Mouse (Mus musculus): ENCODE data around the gene 1700015F17Rik. TPM values are rescaled to one million over a fixed set of nuclear protein-coding genes. Genes with fewer than 3 reads are reported as not detected.

Gene 1700015F17Rik
- polyA plus RNA-seq, 1 experiment from 2014 or later: not detected

DNA sequence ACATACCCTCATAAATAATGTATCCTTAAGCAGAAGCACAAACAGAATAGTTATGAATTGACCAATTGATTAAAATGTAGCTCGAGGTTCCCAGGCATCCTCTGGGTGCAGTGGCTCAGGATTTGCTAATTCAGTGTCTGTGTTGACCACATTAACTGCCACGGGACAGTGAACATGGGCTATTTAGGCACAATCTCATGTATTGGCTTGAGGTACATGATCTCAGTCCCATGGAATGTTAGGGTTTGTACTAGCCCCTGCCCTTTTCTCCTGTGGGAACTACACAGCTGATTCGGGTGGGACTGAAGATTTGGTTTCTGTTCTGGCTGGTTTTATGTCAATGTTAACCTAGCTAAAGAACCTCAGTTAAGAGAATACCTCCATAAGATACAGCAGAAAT is 17.4 kb upstream of the 1700015F17Rik start:
- no peak overlapping the region for H3K27ac ChIP-seq
- H3K9me3 ChIP-seq (replicated peaks): no peaks in the 10 kb centered on the region
- 48% methylated on average over 3 of the region's 3 CpGs for WGBS (ENCODE audit: insufficient replicate concordance)
- no peaks in the 10 kb centered on the region for H3K4me1 ChIP-seq
- H3K4me2 ChIP-seq: no peak overlapping the region
- no peak overlapping the region for H3K9ac ChIP-seq
- H3K27me3 ChIP-seq (replicated peaks): no peaks in the 10 kb centered on the region
- H3K4me3 ChIP-seq: no peak overlapping the region
- H3K36me3 ChIP-seq: no peaks in the 10 kb centered on the region
- no peak for ATAC-seq

DNA sequence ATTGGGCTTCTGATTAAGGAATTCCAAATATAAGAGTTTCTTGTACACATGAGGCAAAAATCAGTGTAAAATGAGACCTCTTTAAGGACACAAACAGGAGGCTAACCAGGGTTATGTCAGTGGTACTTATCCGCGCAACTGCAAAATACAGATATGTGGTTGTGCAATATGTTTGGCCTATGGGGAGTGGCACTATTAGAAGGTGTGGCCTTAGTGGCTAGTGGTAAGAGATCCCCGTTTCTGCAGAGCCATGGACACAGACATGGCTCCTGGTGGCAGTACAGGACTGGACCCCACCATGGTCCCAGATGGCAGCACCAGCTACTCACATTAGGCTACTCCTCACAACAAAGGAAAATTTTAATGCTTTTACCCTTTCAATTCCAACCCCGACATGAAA is 16.1 kb upstream of the 1700015F17Rik start:
- H3K4me1 ChIP-seq: no peaks in the 10 kb centered on the region
- no peaks in the 10 kb centered on the region for H3K27me3 ChIP-seq (replicated peaks)
- no peak overlapping the region for H3K4me2 ChIP-seq
- no peaks in the 10 kb centered on the region for H3K9me3 ChIP-seq (replicated peaks)
- no peaks in the 10 kb centered on the region for H3K36me3 ChIP-seq
- H3K4me3 ChIP-seq: no peak overlapping the region
- no peak overlapping the region for H3K9ac ChIP-seq
- no peak overlapping the region for H3K27ac ChIP-seq
- WGBS (ENCODE audit: insufficient replicate concordance): 67% methylated on average over 4 of the region's 4 CpGs
- ATAC-seq: no peak

DNA sequence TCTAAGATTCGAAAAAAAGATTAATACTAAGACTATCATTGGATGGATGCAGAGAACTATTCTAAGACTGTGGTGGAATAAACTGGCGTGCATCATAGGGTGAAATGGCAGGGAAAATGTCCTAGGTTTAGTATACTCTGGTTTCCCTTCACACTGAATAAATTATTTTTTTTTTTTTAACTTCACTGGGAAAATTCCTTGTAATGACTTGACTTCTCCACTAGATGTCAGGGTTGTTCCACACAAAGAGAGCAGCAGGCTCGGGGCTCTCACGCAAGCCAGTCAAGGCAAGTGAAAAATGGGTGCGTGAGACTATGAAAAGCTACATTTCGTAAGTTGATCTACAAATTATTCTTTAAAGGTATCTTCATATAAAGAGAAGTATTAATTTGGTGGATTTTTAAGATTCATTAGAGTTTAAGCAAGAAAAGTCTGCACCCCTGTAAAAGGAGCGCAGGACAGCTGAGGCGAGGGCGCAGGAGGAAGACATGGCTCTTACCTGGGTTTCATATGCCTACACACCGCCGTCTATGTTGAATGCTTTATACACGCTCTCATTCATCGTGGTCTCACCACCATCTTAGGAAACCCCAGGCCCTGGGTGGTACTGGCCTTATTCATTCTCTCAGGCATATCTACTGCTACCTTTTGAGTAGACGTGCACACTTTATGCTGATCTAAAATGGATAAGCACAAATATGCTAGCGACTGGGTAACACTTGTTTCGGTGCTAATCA is 15.5 kb upstream of the 1700015F17Rik start:
- Histone ChIP-seq H3K9ac (no peak overlapping the region), H3K4me1 (no peaks in the 10 kb centered on the region), H3K9me3 (replicated peaks) (no peaks in the 10 kb centered on the region), H3K4me2 (no peak overlapping the region), H3K27ac (no peak overlapping the region), H3K36me3 (no peaks in the 10 kb centered on the region), H3K4me3 (no peak overlapping the region), H3K27me3 (replicated peaks) (no peaks in the 10 kb centered on the region)
- WGBS (ENCODE audit: insufficient replicate concordance): 35% methylated on average over 16 of the region's 16 CpGs
- no peak for ATAC-seq

DNA sequence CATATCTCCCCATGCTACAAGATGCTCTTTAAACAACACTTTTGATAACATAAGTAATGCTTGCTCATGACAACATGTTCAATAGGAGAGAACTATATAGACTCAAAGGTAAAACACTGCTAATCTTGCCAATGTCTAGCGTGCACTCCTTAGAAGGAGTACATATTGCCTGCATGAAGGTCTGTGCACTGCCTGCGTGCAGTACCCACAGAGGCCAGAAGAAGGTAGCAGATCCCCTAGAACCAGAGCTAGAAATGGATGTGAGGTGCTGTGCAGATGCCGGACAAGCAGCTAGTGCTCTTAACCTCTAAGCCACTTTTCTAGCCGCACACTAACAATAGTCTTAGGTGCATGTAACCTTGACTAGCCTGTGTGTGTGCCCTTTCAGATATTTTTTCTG is 13.2 kb upstream of the 1700015F17Rik start:
- H3K4me3 ChIP-seq: no peak overlapping the region
- H3K4me2 ChIP-seq: no peak overlapping the region
- H3K27me3 ChIP-seq (replicated peaks): no peaks in the 10 kb centered on the region
- no peaks in the 10 kb centered on the region for H3K36me3 ChIP-seq
- H3K9ac ChIP-seq: no peak overlapping the region
- no peaks in the 10 kb centered on the region for H3K4me1 ChIP-seq
- H3K27ac ChIP-seq: no peak overlapping the region
- no peaks in the 10 kb centered on the region for H3K9me3 ChIP-seq (replicated peaks)
- ATAC-seq: no peak
- 74% methylated on average over 4 of the region's 4 CpGs for WGBS (ENCODE audit: insufficient replicate concordance)

DNA sequence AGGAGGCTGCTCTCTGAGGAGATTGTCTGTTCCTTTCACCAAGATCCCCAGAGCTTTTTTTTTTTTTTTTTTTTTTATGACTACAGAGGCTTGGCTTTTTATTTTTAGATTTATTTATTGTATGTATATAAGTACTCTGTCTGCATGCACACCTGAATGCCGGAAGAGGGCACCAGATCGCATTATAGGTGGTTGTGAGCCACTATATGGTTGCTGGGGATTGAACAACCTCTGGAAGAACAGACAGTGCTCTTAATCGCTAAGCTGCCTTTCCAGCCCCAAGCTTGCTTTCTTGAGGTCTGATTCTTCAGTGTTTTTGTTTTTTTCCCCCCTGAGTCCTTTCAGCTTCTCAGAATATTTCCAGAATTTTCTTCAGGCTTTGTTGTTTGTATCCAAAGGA is 7.1 kb upstream of the 1700015F17Rik start:
- H3K9ac ChIP-seq: no peak overlapping the region
- 51% methylated on average over 3 of the region's 3 CpGs for WGBS (ENCODE audit: insufficient replicate concordance)
- no peak overlapping the region for H3K27ac ChIP-seq
- no peaks in the 10 kb centered on the region for H3K9me3 ChIP-seq (replicated peaks)
- H3K4me3 ChIP-seq: no peak overlapping the region
- ATAC-seq: no peak
- no peak overlapping the region for H3K4me2 ChIP-seq
- no peaks in the 10 kb centered on the region for H3K36me3 ChIP-seq
- no peaks in the 10 kb centered on the region for H3K4me1 ChIP-seq
- H3K27me3 ChIP-seq (replicated peaks): no peaks in the 10 kb centered on the region

DNA sequence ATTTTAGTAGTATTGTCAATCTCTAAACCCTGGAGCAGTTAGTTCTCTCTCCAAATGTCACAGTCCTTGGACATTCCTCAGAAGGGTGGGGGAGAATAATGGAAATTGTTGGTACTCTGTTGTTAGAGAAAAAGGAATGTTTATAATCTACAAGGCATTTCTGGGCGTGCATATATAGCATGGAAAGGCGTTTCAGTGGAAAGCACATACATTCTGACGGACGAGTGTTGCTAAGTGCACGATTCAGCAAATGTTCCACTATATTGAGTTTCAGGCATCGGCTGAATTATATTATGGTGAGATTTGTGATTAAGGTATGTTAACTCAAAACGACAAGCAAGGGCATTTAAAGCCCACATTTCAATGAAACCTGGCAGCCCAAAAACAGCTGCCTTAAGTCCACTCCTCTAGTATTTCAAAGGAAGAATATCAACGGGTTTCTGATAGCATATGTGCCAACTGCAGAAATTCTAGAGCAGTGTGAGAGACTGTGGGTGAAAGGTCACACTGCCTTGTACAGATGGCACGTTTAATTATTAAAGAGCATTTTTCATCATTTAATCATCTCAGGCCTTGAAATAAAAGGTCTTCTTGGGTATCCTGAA is 4.4 kb upstream of the 1700015F17Rik start:
- Histone ChIP-seq H3K4me2 (no peak overlapping the region), H3K9me3 (replicated peaks) (no peaks in the 10 kb centered on the region), H3K4me3 (no peak overlapping the region), H3K27me3 (replicated peaks) (no peaks in the 10 kb centered on the region), H3K4me1 (no peaks in the 10 kb centered on the region), H3K36me3 (no peaks in the 10 kb centered on the region), H3K9ac (no peak overlapping the region), H3K27ac (no peak overlapping the region)
- 66% methylated on average over 9 of the region's 9 CpGs for WGBS (ENCODE audit: insufficient replicate concordance)
- ATAC-seq: no peak

DNA sequence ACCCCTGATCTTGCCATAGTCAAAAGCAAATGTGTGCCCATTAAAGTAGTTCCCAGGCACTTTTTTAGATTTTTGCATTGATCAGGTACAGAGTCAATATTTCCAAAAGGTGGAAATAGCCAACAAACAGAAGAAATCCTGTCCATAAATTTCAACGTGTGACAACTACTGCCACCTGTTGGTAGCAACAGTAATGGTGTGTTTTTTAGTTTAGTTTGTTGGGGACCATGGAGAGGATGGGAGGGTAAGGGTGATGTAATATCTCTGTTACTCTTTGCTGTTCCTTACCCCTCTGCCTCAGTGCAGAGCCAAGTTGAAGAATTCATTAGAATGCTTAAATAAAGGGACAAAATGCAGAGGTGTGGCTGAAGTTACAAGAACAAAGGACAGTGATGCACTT is 2.7 kb upstream of the 1700015F17Rik start:
- H3K9me3 ChIP-seq (replicated peaks): no peaks in the 10 kb centered on the region
- no peaks in the 10 kb centered on the region for H3K4me1 ChIP-seq
- H3K4me3 ChIP-seq: no peak overlapping the region
- WGBS (ENCODE audit: insufficient replicate concordance): 0% methylated on average over 1 of the region's 1 CpGs
- no peaks in the 10 kb centered on the region for H3K27me3 ChIP-seq (replicated peaks)
- H3K4me2 ChIP-seq: no peak overlapping the region
- H3K9ac ChIP-seq: no peak overlapping the region
- H3K27ac ChIP-seq: no peak overlapping the region
- H3K36me3 ChIP-seq: no peaks in the 10 kb centered on the region
- ATAC-seq: no peak

DNA sequence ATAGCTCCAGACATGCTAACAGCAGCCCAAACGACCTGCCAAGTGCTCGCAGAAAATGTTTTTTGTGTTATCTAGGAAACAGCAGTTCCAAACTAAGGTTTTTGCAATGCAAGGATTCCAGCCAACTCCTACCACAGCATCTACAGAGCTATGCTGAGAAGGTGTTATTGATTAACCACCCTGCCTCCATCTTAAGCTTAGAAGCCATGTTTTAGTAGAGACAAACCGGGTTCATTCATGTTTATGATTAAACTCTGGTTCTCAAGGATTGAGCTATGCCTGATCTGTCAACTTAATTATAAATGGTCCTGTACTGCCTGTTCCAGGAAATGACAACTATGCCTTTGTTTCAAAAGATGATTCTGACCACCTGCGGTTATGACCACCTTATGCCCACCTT is 2.8 kb downstream of the 1700015F17Rik start:
- WGBS (ENCODE audit: insufficient replicate concordance): 72% methylated on average over 4 of the region's 4 CpGs

DNA sequence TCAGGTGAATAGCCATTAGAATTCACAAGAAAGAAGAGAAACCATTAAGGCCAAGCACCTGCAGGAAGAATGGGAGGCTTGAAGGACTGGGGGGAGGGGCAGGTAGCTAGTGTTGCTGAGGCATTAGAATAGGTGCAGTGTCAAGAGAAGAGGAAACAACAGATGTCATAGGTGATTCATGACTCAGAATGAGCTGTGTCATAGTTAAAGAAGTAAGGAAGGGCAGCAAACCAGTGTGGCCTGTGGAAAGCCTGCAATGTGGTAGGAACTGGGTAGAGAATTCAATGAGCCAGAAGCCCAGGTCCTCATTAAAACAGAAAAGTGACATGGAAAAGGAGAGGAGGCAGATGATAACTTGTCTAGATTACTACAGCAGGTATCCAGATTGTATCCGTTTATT is 13.7 kb downstream of the 1700015F17Rik start:
- no peak overlapping the region for H3K4me3 ChIP-seq
- H3K27ac ChIP-seq: no peak overlapping the region
- no peak for ATAC-seq
- no peak overlapping the region for H3K9ac ChIP-seq
- 60% methylated on average over 1 of the region's 1 CpGs for WGBS (ENCODE audit: insufficient replicate concordance)
- no peaks in the 10 kb centered on the region for H3K9me3 ChIP-seq (replicated peaks)
- no peaks in the 10 kb centered on the region for H3K27me3 ChIP-seq (replicated peaks)
- no peak overlapping the region for H3K4me2 ChIP-seq
- H3K36me3 ChIP-seq: no peaks in the 10 kb centered on the region
- no peaks in the 10 kb centered on the region for H3K4me1 ChIP-seq

More for the DNA sequence above, 2.8 kb downstream of the 1700015F17Rik start:
- H3K4me1 ChIP-seq: no peaks in the 10 kb centered on the region
- H3K4me2 ChIP-seq: no peak overlapping the region
- no peaks in the 10 kb centered on the region for H3K9me3 ChIP-seq (replicated peaks)
- no peak overlapping the region for H3K9ac ChIP-seq
- no peak overlapping the region for H3K4me3 ChIP-seq
- no peaks in the 10 kb centered on the region for H3K27me3 ChIP-seq (replicated peaks)
- no peaks in the 10 kb centered on the region for H3K36me3 ChIP-seq
- no peak overlapping the region for H3K27ac ChIP-seq
- ATAC-seq: no peak

DNA sequence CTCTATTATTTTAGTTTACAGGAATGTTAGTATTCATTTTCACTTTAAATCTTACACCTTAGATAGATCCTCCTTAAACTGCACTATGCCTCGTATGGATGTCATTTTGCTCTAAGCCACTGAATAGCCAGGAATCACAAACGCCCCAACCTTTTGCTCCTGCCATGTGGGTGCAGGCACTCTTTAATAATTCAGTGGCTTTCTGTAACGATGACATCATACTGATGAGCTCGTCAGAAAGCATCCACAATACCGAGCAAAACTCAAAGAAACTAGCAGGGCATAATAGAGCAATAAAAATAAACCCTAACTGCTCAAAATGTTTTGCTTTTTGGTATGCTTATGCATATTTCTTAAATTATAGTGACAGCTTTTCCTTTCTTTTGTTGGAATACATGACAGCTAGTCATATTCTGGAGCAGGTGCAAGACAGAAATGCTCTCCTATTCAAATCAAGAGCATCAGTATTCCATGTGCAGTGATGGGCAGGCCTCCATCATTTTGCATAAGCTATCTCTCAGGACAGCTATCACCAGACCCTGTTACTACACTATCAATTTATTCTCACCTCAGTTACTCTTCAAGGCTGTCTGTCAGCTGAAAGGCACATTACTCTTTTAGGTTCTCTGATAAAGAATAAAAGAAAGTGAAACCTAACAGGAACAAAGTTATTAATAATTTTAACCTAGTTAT is 47.1 kb downstream of the 1700015F17Rik start:
- Histone ChIP-seq H3K9ac (no peak overlapping the region), H3K36me3 (no peaks in the 10 kb centered on the region), H3K4me3 (no peak overlapping the region), H3K27ac (no peak overlapping the region), H3K27me3 (replicated peaks) (no peaks in the 10 kb centered on the region), H3K4me1 (no peaks in the 10 kb centered on the region), H3K4me2 (no peak overlapping the region), H3K9me3 (replicated peaks) (no peaks in the 10 kb centered on the region)
- WGBS (ENCODE audit: insufficient replicate concordance): 58% methylated on average over 5 of the region's 5 CpGs
- no peak for ATAC-seq

DNA sequence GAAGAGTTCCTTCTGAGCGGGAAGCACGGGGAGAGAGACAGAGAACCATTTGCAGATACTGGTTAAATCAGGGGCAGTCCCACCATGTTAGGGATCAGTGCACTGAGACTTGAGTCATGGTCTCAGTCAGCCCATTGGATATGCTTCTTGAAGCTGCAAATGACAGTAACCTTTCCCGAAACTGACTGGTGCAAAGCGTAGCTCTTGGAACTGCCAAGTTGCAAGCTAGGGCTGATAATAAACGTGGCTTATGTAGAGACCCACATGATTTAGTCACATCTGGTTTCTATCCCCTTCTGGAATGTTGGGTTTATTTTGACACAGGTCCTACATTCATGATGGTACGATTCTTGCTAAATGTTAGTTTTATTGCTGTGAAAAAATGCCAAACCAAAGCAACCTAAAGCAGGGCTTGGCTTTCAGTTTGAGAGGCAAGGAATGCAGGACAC is 55.2 kb downstream of the 1700015F17Rik start:
- WGBS (ENCODE audit: insufficient replicate concordance): 58% methylated on average over 6 of the region's 6 CpGs

DNA sequence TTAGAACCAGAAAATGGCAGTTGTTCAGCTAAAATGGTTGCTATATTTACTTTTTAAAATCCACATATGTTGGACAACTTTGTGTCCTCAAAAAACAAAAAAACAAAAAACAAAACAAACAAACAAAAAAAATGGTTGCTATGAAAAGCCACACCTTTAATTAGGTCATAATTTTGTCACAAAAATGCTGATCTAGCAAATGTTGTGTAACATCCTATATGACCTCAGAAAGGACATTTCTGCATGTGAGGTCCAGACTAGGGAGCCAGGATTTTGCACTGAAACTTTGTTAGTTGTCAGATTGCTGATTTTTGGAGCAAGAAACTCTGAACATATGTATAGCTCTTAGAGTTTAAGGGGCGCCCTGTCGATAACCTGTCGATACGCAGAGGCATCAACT is 55.9 kb downstream of the 1700015F17Rik start:
- H3K9ac ChIP-seq: no peak overlapping the region
- no peaks in the 10 kb centered on the region for H3K27me3 ChIP-seq (replicated peaks)
- no peak overlapping the region for H3K4me2 ChIP-seq
- no peaks in the 10 kb centered on the region for H3K4me1 ChIP-seq
- H3K9me3 ChIP-seq (replicated peaks): no peaks in the 10 kb centered on the region
- WGBS (ENCODE audit: insufficient replicate concordance): 85% methylated on average over 4 of the region's 4 CpGs
- H3K4me3 ChIP-seq: no peak overlapping the region
- no peak overlapping the region for H3K27ac ChIP-seq
- H3K36me3 ChIP-seq: no peaks in the 10 kb centered on the region
- ATAC-seq: no peak

More for the DNA sequence above, 55.2 kb downstream of the 1700015F17Rik start:
- no peak overlapping the region for H3K27ac ChIP-seq
- H3K4me2 ChIP-seq: no peak overlapping the region
- H3K36me3 ChIP-seq: no peaks in the 10 kb centered on the region
- no peak overlapping the region for H3K4me3 ChIP-seq
- H3K9me3 ChIP-seq (replicated peaks): no peaks in the 10 kb centered on the region
- H3K27me3 ChIP-seq (replicated peaks): no peaks in the 10 kb centered on the region
- H3K4me1 ChIP-seq: no peaks in the 10 kb centered on the region
- no peak for ATAC-seq
- H3K9ac ChIP-seq: no peak overlapping the region
